Mouse (Mus musculus) limb, embryonic 12.5 days (tissue): ENCODE data around the gene Plod2. TPM values are rescaled to one million over a fixed set of nuclear protein-coding genes. Genes with fewer than 3 reads are reported as not detected.

Source experiments
- ATAC-seq: fragments of 200-750 bp; cut with Nextera tagmentation; 2 replicates; pipeline ENCODE4 v1.8.0; 2017; ENCODE audit warnings: low read depth, moderate TSS enrichment; ENCODE audit not compliant: insufficient number of reproducible peaks, insufficient read depth, low FRiP score, low TSS enrichment
- H3K27ac ChIP-seq: fragments of 300-500 bp; sonication (generic); 2 replicates; pipeline ENCODE4 v1.5.1; 2016; ENCODE audit warnings: mild to moderate bottlenecking, moderate library complexity
- H3K27me3 ChIP-seq: fragments of 300-500 bp; sonication (generic); 2 replicates; pipeline ENCODE4 v1.6.1; 2016; ENCODE audit warnings: mild to moderate bottlenecking, moderate library complexity
- H3K36me3 ChIP-seq: fragments of 300-500 bp; sonication (generic); 2 replicates; pipeline ENCODE4 v1.6.1; 2016; ENCODE audit warnings: mild to moderate bottlenecking, moderate library complexity
- H3K4me1 ChIP-seq: fragments of 300-500 bp; sonication (generic); replicated peaks from 2 replicates; pipeline ENCODE4 v1.6.1; 2016
- H3K4me2 ChIP-seq: fragments of 300-500 bp; sonication (generic); 2 replicates; pipeline ENCODE4 v1.6.1; 2016; ENCODE audit warnings: mild to moderate bottlenecking, moderate library complexity
- H3K4me3 ChIP-seq: fragments of 300-500 bp; sonication (generic); replicated peaks from 2 replicates; pipeline ENCODE4 v1.5.1; 2016; ENCODE audit warnings: mild to moderate bottlenecking
- H3K9ac ChIP-seq: fragments of 300-500 bp; sonication (generic); replicated peaks from 2 replicates; pipeline ENCODE4 v1.6.1; 2016; ENCODE audit warnings: mild to moderate bottlenecking, moderate library complexity
- H3K9me3 ChIP-seq: fragments of 300-500 bp; sonication (generic); 2 replicates; pipeline ENCODE4 v1.6.1; 2016; ENCODE audit warnings: mild to moderate bottlenecking, moderate library complexity
- WGBS: fragments of 180-500 bp; shearing (Covaris S2); methylation state at CpG from one replicate; pipeline ENCODE4 v1.1.7; 2016; 5-methylcytosine and 5-hydroxymethylcytosine counted together
- polyA plus RNA-seq: library from polyadenylated mRNA; unstranded; fragments of >200 nt; fragmentation: Nextera tagmentation; extraction: Ambion mirVana; gene quantifications from 2 replicates; pipeline ENCODE4 v1.2.1, GENCODE M21; 2016

Plod2 gene
- polyA plus RNA-seq, 1 experiment from 2014 or later = 52.2 TPM

GRCm38 (mm10) chr9:92641717-92642116 lies 99.7 kb downstream of the Plod2 start:
- Histone ChIP-seq H3K4me2 (no peak overlapping the region), H3K4me3 (no peak overlapping the region), H3K4me1 (no peaks in the 10 kb centered on the region), H3K9ac (no peak overlapping the region), H3K9me3 (no peaks in the 10 kb centered on the region), H3K27ac (no peak overlapping the region), H3K36me3 (no peaks in the 10 kb centered on the region), H3K27me3 (no peaks in the 10 kb centered on the region)
- no peak for ATAC-seq
- WGBS = 87% methylated on average over 1 of the region's 1 CpGs

Other genes with a start within 250 kb of the Plod2 start
- not detected in 2 replicates for gene 1700057G04Rik, start 232.8 kb upstream of the Plod2 start, polyA plus RNA-seq
- 1.2 and 1.6 TPM in 2 replicates for gene Plscr4, start 84.8 kb upstream of the Plod2 start, polyA plus RNA-seq